Comparison of ENCODE assay signal across 18 mouse cellular contexts in genomic region chr11:51609266-51609909, GRCm38 (mm10). TPM values are rescaled to one million over a fixed set of nuclear protein-coding genes. Genes with fewer than 3 reads are reported as not detected.
DNase-seq lines count a peak whose midpoint lies in the region; ATAC-seq and TF ChIP-seq lines count a peak whose summit lies in the region.
"Had no signal": no experiment of that assay in that cellular context is flagged by ENCODE, and none has a peak within 500 bp of the region (broad histone marks: within the 10 kb centered on the region; RNA-seq: fewer than 3 reads in every experiment).

No protein-coding gene starts in this region.

- 65% methylated on average over 3 of the region's 3 CpGs for WGBS in intestine, embryonic 16.5 days
- 73% methylated on average over 3 of the region's 3 CpGs for WGBS in intestine, embryonic 15.5 days
- WGBS in intestine, postnatal 0 days, result 56% methylated on average over 3 of the region's 3 CpGs
- WGBS in liver, postnatal 0 days (ENCODE audit: insufficient replicate concordance), result 39% methylated on average over 3 of the region's 3 CpGs

- H3K36me3 ChIP-seq in intestine, embryonic 16.5 days (ENCODE audit: control insufficient read depth, insufficient read depth, low read length), result peaks cover 5% of the 10 kb centered on the region
- H3K36me3 ChIP-seq in intestine, embryonic 15.5 days, result peaks cover 4% of the 10 kb centered on the region
- peaks cover 4% of the 10 kb centered on the region for H3K36me3 ChIP-seq in intestine, postnatal 0 days (ENCODE audit: control insufficient read depth, insufficient read depth)
- peaks cover 10% of the 10 kb centered on the region for H3K36me3 ChIP-seq in liver, postnatal 0 days (replicated peaks; ENCODE audit: insufficient read depth, low read length)

- no peaks in the 10 kb centered on the region for H3K27me3 ChIP-seq in intestine, embryonic 16.5 days (replicated peaks; ENCODE audit: control insufficient read depth, insufficient read depth, low read length)
- no peaks in the 10 kb centered on the region for H3K27me3 ChIP-seq in intestine, embryonic 15.5 days (replicated peaks)
- no peaks in the 10 kb centered on the region for H3K27me3 ChIP-seq in intestine, postnatal 0 days (replicated peaks; ENCODE audit: control insufficient read depth, insufficient read depth, low read length)
- no peaks in the 10 kb centered on the region for H3K27me3 ChIP-seq in liver, postnatal 0 days (ENCODE audit: insufficient read depth, low read length)
- H3K27me3 ChIP-seq: hindbrain, embryonic 15.5 days; midbrain, embryonic 12.5 days; stomach, embryonic 15.5 days had no signal

- peak; percentile 67 for TF ChIP-seq EP300 in liver, postnatal 0 days (IDR thresholded peaks at IDR 0.05; ENCODE audit: low read depth)

- H3K4me1 ChIP-seq in intestine, embryonic 16.5 days (ENCODE audit: control insufficient read depth, insufficient read depth, low read length), result peaks cover 20% of the 10 kb centered on the region
- peaks cover 14% of the 10 kb centered on the region for H3K4me1 ChIP-seq in intestine, embryonic 15.5 days (replicated peaks)
- H3K4me1 ChIP-seq in intestine, postnatal 0 days (replicated peaks; ENCODE audit: control insufficient read depth, insufficient read depth, low read length), result 0 out of 2 replicates have a peak, but pooled peaks cover 8% of the 10 kb centered on the region
- H3K4me1 ChIP-seq in liver, postnatal 0 days (ENCODE audit: insufficient read depth), result peaks cover 22% of the 10 kb centered on the region

- H3K4me3 ChIP-seq in intestine, embryonic 16.5 days (ENCODE audit: low read length), result no peak overlapping the region
- no peak overlapping the region for H3K4me3 ChIP-seq in intestine, embryonic 15.5 days (replicated peaks)
- no peak overlapping the region for H3K4me3 ChIP-seq in intestine, postnatal 0 days (ENCODE audit: low read depth, low read length)
- H3K4me3 ChIP-seq in liver, postnatal 0 days (ENCODE audit: low read depth, low read length), result no peak overlapping the region
- H3K4me3 ChIP-seq: hindbrain, embryonic 15.5 days; limb, embryonic 10.5 days; midbrain, embryonic 12.5 days; stomach, embryonic 15.5 days had no signal

- H3K9ac ChIP-seq in intestine, embryonic 16.5 days (ENCODE audit: low read depth, low read length), result no peak overlapping the region
- no peak overlapping the region for H3K9ac ChIP-seq in intestine, embryonic 15.5 days
- no peak overlapping the region for H3K9ac ChIP-seq in intestine, postnatal 0 days (ENCODE audit: low read depth, low read length)
- H3K9ac ChIP-seq in liver, postnatal 0 days (replicated peaks), result 0 out of 2 replicates have a peak overlapping the region, but pooled peaks have one; percentile 0
- H3K9ac ChIP-seq: hindbrain, embryonic 15.5 days; midbrain, embryonic 12.5 days; stomach, embryonic 15.5 days had no signal

- ATAC-seq in intestine, embryonic 16.5 days, result no peak
- no peak for ATAC-seq in intestine, embryonic 15.5 days
- ATAC-seq in intestine, postnatal 0 days, result no peak
- peak; percentile 6; the same call in 1 of the 2 replicates for ATAC-seq in liver, postnatal 0 days
- ATAC-seq: forebrain, embryonic 16.5 days had no signal

- H3K27ac ChIP-seq in intestine, embryonic 16.5 days (ENCODE audit: low read length), result peak overlapping the region; percentile 47; the same call in 1 of the 2 replicates
- no peak overlapping the region for H3K27ac ChIP-seq in intestine, embryonic 15.5 days
- no peak overlapping the region for H3K27ac ChIP-seq in intestine, postnatal 0 days (ENCODE audit: low read depth, low read length)
- peak overlapping the region; percentile 64 for H3K27ac ChIP-seq in liver, postnatal 0 days (ENCODE audit: low read depth)
- H3K27ac ChIP-seq: hindbrain, embryonic 15.5 days; limb, embryonic 10.5 days; midbrain, embryonic 12.5 days; stomach, embryonic 15.5 days had no signal

- H3K9me3 ChIP-seq in intestine, embryonic 16.5 days (ENCODE audit: control insufficient read depth, low read length), result no peaks in the 10 kb centered on the region
- no peaks in the 10 kb centered on the region for H3K9me3 ChIP-seq in intestine, embryonic 15.5 days
- H3K9me3 ChIP-seq in intestine, postnatal 0 days (ENCODE audit: control insufficient read depth), result no peaks in the 10 kb centered on the region
- no peaks in the 10 kb centered on the region for H3K9me3 ChIP-seq in liver, postnatal 0 days (ENCODE audit: low read length)
- H3K9me3 ChIP-seq: hindbrain, embryonic 15.5 days; limb, embryonic 10.5 days; midbrain, embryonic 12.5 days; stomach, embryonic 15.5 days had no signal

- DNase-seq in liver, postnatal 0 days, result no peak
- DNase-seq in thymus, postnatal 4 days, result peak; percentile 41
- DNase-seq in cerebellum, adult 18-20 months, result no peak
- DNase-seq in right cerebral cortex, adult 2 months (ENCODE audit: low spot score in 2 of 2), result no peak
- no peak for DNase-seq in frontal cortex, postnatal 25 days (ENCODE audit: low spot score in 2 of 2)
- DNase-seq: cerebellum, adult 8-10 months; gastrocnemius, postnatal 10 days; kidney, adult 9 months; kidney, postnatal 4 days; retina, postnatal 1 day had no signal

- H3K4me2 ChIP-seq in intestine, embryonic 16.5 days (ENCODE audit: low read depth, low read length), result no peak overlapping the region
- H3K4me2 ChIP-seq in intestine, embryonic 15.5 days (replicated peaks), result no peak overlapping the region
- H3K4me2 ChIP-seq in intestine, postnatal 0 days (replicated peaks; ENCODE audit: low read depth), result peak overlapping the region; percentile 7; the same call in 1 of the 2 replicates
- H3K4me2 ChIP-seq in liver, postnatal 0 days (ENCODE audit: low read depth, low read length), result peak overlapping the region; percentile 30; the same call in 1 of the 2 replicates
- H3K4me2 ChIP-seq: hindbrain, embryonic 15.5 days; midbrain, embryonic 12.5 days; stomach, embryonic 15.5 days had no signal

- TF ChIP-seq CTCF in intestine, postnatal 0 days (IDR thresholded peaks at IDR 0.05; ENCODE audit: low read depth), result no peak
- no peak for TF ChIP-seq CTCF in liver, postnatal 0 days (IDR thresholded peaks at IDR 0.05; ENCODE audit: low read depth)

RNA-seq across cellular contexts. Expression of gene Hnrnpab, which starts 2.7 kb away (rescaled TPM):
- polyA plus RNA-seq in intestine, embryonic 16.5 days (2015; fragmentation: Nextera tagmentation; extraction: Ambion mirVana), result 261 and 264 TPM in 2 replicates
- polyA plus RNA-seq in intestine, embryonic 15.5 days (2015; fragmentation: Nextera tagmentation; extraction: Ambion mirVana), result 381 and 414 TPM in 2 replicates
- 181 and 191 TPM in 2 replicates for polyA plus RNA-seq in intestine, postnatal 0 days (2015; fragmentation: Nextera tagmentation; extraction: Ambion mirVana)
- polyA plus RNA-seq in liver, postnatal 0 days (2015; fragmentation: Nextera tagmentation; extraction: Ambion mirVana), result 114 and 130 TPM in 2 replicates

RNA-seq across cellular contexts. Expression of gene Nhp2, which starts 10.1 kb away (rescaled TPM):
- 150 and 175 TPM in 2 replicates for polyA plus RNA-seq in intestine, embryonic 16.5 days (2015; fragmentation: Nextera tagmentation; extraction: Ambion mirVana)
- 172 and 184 TPM in 2 replicates for polyA plus RNA-seq in intestine, embryonic 15.5 days (2015; fragmentation: Nextera tagmentation; extraction: Ambion mirVana)
- 98.2 and 101 TPM in 2 replicates for polyA plus RNA-seq in intestine, postnatal 0 days (2015; fragmentation: Nextera tagmentation; extraction: Ambion mirVana)
- polyA plus RNA-seq in liver, postnatal 0 days (2015; fragmentation: Nextera tagmentation; extraction: Ambion mirVana), result 70.1 and 76.2 TPM in 2 replicates

RNA-seq across cellular contexts. Expression of gene Phykpl, which starts 24.8 kb away (rescaled TPM):
- polyA plus RNA-seq in intestine, embryonic 16.5 days (2015; fragmentation: Nextera tagmentation; extraction: Ambion mirVana), result 20.5 and 20.9 TPM in 2 replicates
- polyA plus RNA-seq in intestine, embryonic 15.5 days (2015; fragmentation: Nextera tagmentation; extraction: Ambion mirVana), result 18.5 and 21.1 TPM in 2 replicates
- polyA plus RNA-seq in intestine, postnatal 0 days (2015; fragmentation: Nextera tagmentation; extraction: Ambion mirVana), result 22.7 and 24.2 TPM in 2 replicates
- polyA plus RNA-seq in liver, postnatal 0 days (2015; fragmentation: Nextera tagmentation; extraction: Ambion mirVana), result 14.5 TPM in 2 replicates

RNA-seq across cellular contexts. Expression of gene Rmnd5b, which starts 26.3 kb away (rescaled TPM):
- polyA plus RNA-seq in intestine, embryonic 16.5 days (2015; fragmentation: Nextera tagmentation; extraction: Ambion mirVana), result 42.0 and 44.4 TPM in 2 replicates
- polyA plus RNA-seq in intestine, embryonic 15.5 days (2015; fragmentation: Nextera tagmentation; extraction: Ambion mirVana), result 38.2 and 42.6 TPM in 2 replicates
- polyA plus RNA-seq in intestine, postnatal 0 days (2015; fragmentation: Nextera tagmentation; extraction: Ambion mirVana), result 32.4 and 34.2 TPM in 2 replicates
- 13.0 and 16.0 TPM in 2 replicates for polyA plus RNA-seq in liver, postnatal 0 days (2015; fragmentation: Nextera tagmentation; extraction: Ambion mirVana)

RNA-seq across cellular contexts. Expression of gene N4bp3, which starts 41.3 kb away (rescaled TPM):
- polyA plus RNA-seq in intestine, embryonic 16.5 days (2015; fragmentation: Nextera tagmentation; extraction: Ambion mirVana), result 16.1 and 17.0 TPM in 2 replicates
- 17.6 and 18.1 TPM in 2 replicates for polyA plus RNA-seq in intestine, embryonic 15.5 days (2015; fragmentation: Nextera tagmentation; extraction: Ambion mirVana)
- 8.5 and 8.8 TPM in 2 replicates for polyA plus RNA-seq in intestine, postnatal 0 days (2015; fragmentation: Nextera tagmentation; extraction: Ambion mirVana)
- 2.4 and 2.8 TPM in 2 replicates for polyA plus RNA-seq in liver, postnatal 0 days (2015; fragmentation: Nextera tagmentation; extraction: Ambion mirVana)

Comparison
In these comparisons a context has a peak if more than half of its experiments do, and no peak if none do; other contexts are left out.
1. H3K27ac ChIP-seq: peak in intestine, embryonic 16.5 days (single experiment) and liver, postnatal 0 days (single experiment); none in intestine, embryonic 15.5 days (single experiment) and intestine, postnatal 0 days (single experiment).
2. H3K4me2 ChIP-seq: peak in intestine, postnatal 0 days (single experiment) and liver, postnatal 0 days (single experiment); none in intestine, embryonic 16.5 days (single experiment) and intestine, embryonic 15.5 days (single experiment).